ENCODE assay signal across 7 mouse cellular contexts in genomic region chr6:146641621-146642210, GRCm38 (mm10). TPM values are rescaled to one million over a fixed set of nuclear protein-coding genes. Genes with fewer than 3 reads are reported as not detected.
DNase-seq lines count a peak whose midpoint lies in the region; ATAC-seq and TF ChIP-seq lines count a peak whose summit lies in the region.

No protein-coding gene starts in this region.

- TF ChIP-seq POLR2A in spleen, adult 2 months (IDR thresholded peaks at IDR 0.05; ENCODE audit: low read depth, low read length) = no peak

- peak overlapping the region; percentile 49; the same call in 1 of the 2 replicates for H3K4me3 ChIP-seq in spleen, adult 2 months (ENCODE audit: extremely low read depth, insufficient read depth, insufficient read length)
- H3K4me3 ChIP-seq in limb, embryonic 11.5 days (ENCODE audit: low read depth, low read length) = peak overlapping the region; percentile 77
- peak overlapping the region; percentile 87 for H3K4me3 ChIP-seq in neural tube, embryonic 15.5 days (replicated peaks)

- WGBS in spleen, adult 2 months = 55% methylated on average over 11 of the region's 11 CpGs
- WGBS in limb, embryonic 11.5 days = 70% methylated on average over 11 of the region's 11 CpGs
- 64% methylated on average over 11 of the region's 11 CpGs for WGBS in neural tube, embryonic 15.5 days

- DNase-seq in spleen, adult 2 months (ENCODE audit: low read depth in 1 of 2, low spot score in 2 of 2) = no peak
- DNase-seq in spleen, postnatal 36 days (ENCODE audit: low spot score in 2 of 2) = no peak
- peak; percentile 19 for DNase-seq in limb, embryonic 11.5 days (ENCODE audit: low spot score)
- no peak for DNase-seq in cerebellum, adult 8-10 months
- no peak for DNase-seq in adrenal gland, postnatal 4 days (ENCODE audit: low spot score in 2 of 2)

- peaks cover 6% of the 10 kb centered on the region for H3K4me1 ChIP-seq in spleen, adult 2 months (ENCODE audit: control insufficient read depth, insufficient read depth, insufficient read length)
- H3K4me1 ChIP-seq in limb, embryonic 11.5 days (ENCODE audit: control insufficient read depth, insufficient read depth, low read length) = no peaks in the 10 kb centered on the region
- peaks cover 14% of the 10 kb centered on the region for H3K4me1 ChIP-seq in neural tube, embryonic 15.5 days

- no peaks in the 10 kb centered on the region for H3K9me3 ChIP-seq in limb, embryonic 11.5 days (ENCODE audit: control insufficient read depth, low read length)
- H3K9me3 ChIP-seq in neural tube, embryonic 15.5 days (replicated peaks) = no peaks in the 10 kb centered on the region

- H3K27ac ChIP-seq in spleen, adult 2 months (ENCODE audit: insufficient read depth, low read length) = peak overlapping the region; percentile 50
- no peak overlapping the region for H3K27ac ChIP-seq in limb, embryonic 11.5 days (replicated peaks; ENCODE audit: low read depth, low read length)
- peak overlapping the region; percentile 78 for H3K27ac ChIP-seq in neural tube, embryonic 15.5 days (replicated peaks)

- H3K36me3 ChIP-seq in spleen, adult 2 months (ENCODE audit: control insufficient read depth, insufficient read depth, low read length) = no peaks in the 10 kb centered on the region
- H3K36me3 ChIP-seq in limb, embryonic 11.5 days (ENCODE audit: control insufficient read depth, insufficient read depth, low read length) = no peaks in the 10 kb centered on the region
- no peaks in the 10 kb centered on the region for H3K36me3 ChIP-seq in neural tube, embryonic 15.5 days

- H3K27me3 ChIP-seq in spleen, adult 2 months (ENCODE audit: control insufficient read depth, insufficient read depth, low read length) = no peaks in the 10 kb centered on the region
- H3K27me3 ChIP-seq in limb, embryonic 11.5 days (ENCODE audit: control insufficient read depth, insufficient read depth, low read length) = no peaks in the 10 kb centered on the region
- H3K27me3 ChIP-seq in neural tube, embryonic 15.5 days (replicated peaks) = no peaks in the 10 kb centered on the region

- TF ChIP-seq CTCF in spleen, adult 2 months (IDR thresholded peaks at IDR 0.05; ENCODE audit: extremely low read depth, insufficient read depth, insufficient read length, insufficient replicate concordance) = no peak

- H3K9ac ChIP-seq in limb, embryonic 11.5 days (ENCODE audit: low read length) = peak overlapping the region; percentile 47
- peak overlapping the region; percentile 51 for H3K9ac ChIP-seq in neural tube, embryonic 15.5 days (replicated peaks)

- peak overlapping the region; percentile 42; the same call in 1 of the 2 replicates for H3K4me2 ChIP-seq in limb, embryonic 11.5 days (ENCODE audit: low read depth, severe bottlenecking)
- H3K4me2 ChIP-seq in neural tube, embryonic 15.5 days = peak overlapping the region; percentile 61

- peak; percentile 19 for ATAC-seq in erythroblast, adult 5-6 weeks (replicated peaks; ENCODE audit: low FRiP score, poor library complexity, severe bottlenecking)
- ATAC-seq in limb, embryonic 11.5 days (ENCODE audit: insufficient number of reproducible peaks, low FRiP score, low TSS enrichment, low read depth) = 0 out of 2 replicates have a peak, but pooled peaks have one; percentile 19
- ATAC-seq in neural tube, embryonic 15.5 days (ENCODE audit: low FRiP score) = peak; percentile 19

RNA-seq across cellular contexts. Expression of gene Med21, which starts 0.6 kb away (rescaled TPM):
- polyA plus RNA-seq in spleen, adult 2 months (2012; rRNA removed) = 11.6 and 13.4 TPM in 2 replicates
- 59.4 and 67.9 TPM in 2 replicates for total RNA-seq in erythroblast, adult 5-6 weeks (2015; ENCODE audit: low replicate concordance)
- total RNA-seq in erythroblast, adult 5-6 weeks (2017; ENCODE audit: low replicate concordance) = 55.9 and 96.7 TPM in 2 replicates
- 135 and 142 TPM in 2 replicates for polyA plus RNA-seq in limb, embryonic 11.5 days (2014; fragmentation: Nextera tagmentation; extraction: Ambion mirVana)
- polyA plus RNA-seq in neural tube, embryonic 15.5 days (2015; fragmentation: Nextera tagmentation; extraction: Ambion mirVana) = 124 and 135 TPM in 2 replicates
- 10 to 100 TPM; 60.3 to 69.7 TPM for total RNA-seq in adrenal gland, postnatal 4 days (2021)

RNA-seq across cellular contexts. Expression of gene Tm7sf3, which starts 0.9 kb away (rescaled TPM):
- polyA plus RNA-seq in spleen, adult 2 months (2012; rRNA removed) = 8.5 and 9.2 TPM in 2 replicates
- total RNA-seq in erythroblast, adult 5-6 weeks (2015; ENCODE audit: low replicate concordance) = 18.6 and 27.8 TPM in 2 replicates
- total RNA-seq in erythroblast, adult 5-6 weeks (2017; ENCODE audit: low replicate concordance) = 33.0 TPM in 2 replicates
- 27.6 and 29.6 TPM in 2 replicates for polyA plus RNA-seq in limb, embryonic 11.5 days (2014; fragmentation: Nextera tagmentation; extraction: Ambion mirVana)
- polyA plus RNA-seq in neural tube, embryonic 15.5 days (2015; fragmentation: Nextera tagmentation; extraction: Ambion mirVana) = 29.3 and 31.3 TPM in 2 replicates
- total RNA-seq in adrenal gland, postnatal 4 days (2021) = 10 to 100 TPM; 59.8 to 66.3 TPM
